Mouse (Mus musculus): ENCODE measurements at regions not wholly inside any gene's neighbourhood (a gene's known extent, or its start where the extent isn't known, plus 50 kb on each side); places are given as distances from the start of the nearest gene placed in this dataset.

DNA sequence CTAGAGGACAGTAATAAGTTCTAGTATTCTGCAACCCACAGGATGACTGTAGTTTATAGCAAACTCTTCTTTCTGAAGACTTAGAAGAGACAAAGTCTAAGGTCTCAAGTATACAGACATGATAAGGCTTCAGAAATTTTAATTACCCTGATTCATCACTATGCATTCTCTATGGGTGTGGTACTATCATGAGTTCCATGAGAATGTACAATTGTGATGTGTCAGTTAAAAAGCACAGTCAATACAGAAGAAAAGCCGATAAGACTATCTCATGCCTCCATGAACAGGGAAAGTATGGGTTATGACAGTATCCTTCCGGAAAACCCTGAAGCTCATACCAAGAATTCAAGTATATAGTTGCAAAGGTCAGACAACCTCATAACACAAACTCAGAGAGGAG is 333.8 kb upstream of the Pitrm1 start:
- TF ChIP-seq MAX (IDR thresholded peaks at IDR 0.05; ENCODE audit: low read depth) (no peak), POLR2A (IDR thresholded peaks at IDR 0.05; ENCODE audit: insufficient read length, low read depth) (no peak), USF1 (IDR thresholded peaks at IDR 0.05; ENCODE audit: low read depth) (no peak)

Measured in myocyte (in vitro differentiated cells).